Mouse (Mus musculus) cerebellum, adult 8-10 months (tissue): Measurements from ENCODE around the gene Dlx6.

Source experiments
- DNase-seq: peaks from one replicate; pipeline ENCODE4 v3.0.0; 2022

Dlx6 gene

GRCm38 (mm10) chr6:6877981-6878840, 15.1 kb downstream of the Dlx6 start:
- DNase-seq: no peak

- DNase-seq: no peak
Observed at GRCm38 (mm10) chr6:6878841-6879291, 15.7 kb downstream of the Dlx6 start.

GRCm38 (mm10) chr6:6879371-6880325, 16.5 kb downstream of the Dlx6 start:
- no peak for DNase-seq

- no peak for DNase-seq
Observed at GRCm38 (mm10) chr6:6880361-6881114, 17.4 kb downstream of the Dlx6 start.

- DNase-seq: no peak
Observed at GRCm38 (mm10) chr6:6881115-6881637, 18.0 kb downstream of the Dlx6 start.

GRCm38 (mm10) chr6:6881638-6882190, 18.6 kb downstream of the Dlx6 start, which contains the start of gene Dlx5:
TSS of gene Dlx5 (minus strand) at chr6:6882085.
- DNase-seq: no peak

- DNase-seq: no peak
Observed at GRCm38 (mm10) chr6:6882266-6882797, 19.2 kb downstream of the Dlx6 start.

GRCm38 (mm10) chr6:6884897-6885296, 21.8 kb downstream of the Dlx6 start:
- no peak for DNase-seq

GRCm38 (mm10) chr6:6886225-6886624, 23.1 kb downstream of the Dlx6 start:
- DNase-seq: no peak

- no peak for DNase-seq
Observed at GRCm38 (mm10) chr6:6890047-6890446, 26.9 kb downstream of the Dlx6 start.

GRCm38 (mm10) chr6:6909586-6909985, 46.5 kb downstream of the Dlx6 start:
- DNase-seq: no peak

- DNase-seq: no peak
Observed at GRCm38 (mm10) chr6:6914304-6914703, 51.2 kb downstream of the Dlx6 start.

GRCm38 (mm10) chr6:6914849-6915525, 51.9 kb downstream of the Dlx6 start:
- DNase-seq: peak; percentile 19

GRCm38 (mm10) chr6:6915526-6915915, 52.4 kb downstream of the Dlx6 start:
- DNase-seq: no peak

- no peak for DNase-seq
Observed at GRCm38 (mm10) chr6:6917334-6917733, 54.2 kb downstream of the Dlx6 start.
